Mouse (Mus musculus): Measurements from ENCODE around the gene Xdh.

- no peak for TF ChIP-seq POLR2A (IDR thresholded peaks at IDR 0.05; ENCODE audit: extremely low read depth, insufficient read depth, low read length)
- no peak for TF ChIP-seq CTCF (IDR thresholded peaks at IDR 0.05; ENCODE audit: low read depth, low read length)
Measured at GRCm38 (mm10) chr17:73839086-73839835, 110.7 kb downstream of the Xdh start.

Measured in liver, adult 2 months (tissue).